Mouse (Mus musculus) kidney, embryonic 14.5 days (tissue): ENCODE results near the gene Agtrap. TPM values are rescaled to one million over a fixed set of nuclear protein-coding genes. Genes with fewer than 3 reads are reported as not detected.

Experiments
- ATAC-seq: fragments of 200-750 bp; cut with Nextera tagmentation; 2 replicates; pipeline ENCODE4 v1.8.0; 2017; ENCODE audit warnings: moderate number of reproducible peaks, mild to moderate bottlenecking, moderate TSS enrichment, moderate library complexity; ENCODE audit not compliant: low FRiP score, low TSS enrichment
- H3K27ac ChIP-seq: fragments of 300-500 bp; sonication (generic); 2 replicates; pipeline ENCODE4 v1.5.1; 2014; ENCODE audit warnings: low read depth, mild to moderate bottlenecking, low read length, moderate library complexity, mixed read lengths
- H3K27me3 ChIP-seq: fragments of 300-500 bp; sonication (generic); 2 replicates; pipeline ENCODE4 v1.6.1; 2014; ENCODE audit warnings: mild to moderate bottlenecking, low read length; ENCODE audit not compliant: control insufficient read depth, insufficient read depth
- H3K36me3 ChIP-seq: fragments of 300-500 bp; sonication (generic); 2 replicates; pipeline ENCODE4 v1.6.1; 2014; ENCODE audit warnings: low read length, mixed read lengths; ENCODE audit not compliant: control insufficient read depth, insufficient read depth
- H3K4me1 ChIP-seq: fragments of 300-500 bp; sonication (generic); 2 replicates; pipeline ENCODE4 v1.6.1; 2014; ENCODE audit warnings: low read length, mixed read lengths; ENCODE audit not compliant: control insufficient read depth, insufficient read depth
- H3K4me2 ChIP-seq: fragments of 300-500 bp; sonication (generic); replicated peaks from 2 replicates; pipeline ENCODE4 v1.6.1; 2014; ENCODE audit warnings: low read depth, mild to moderate bottlenecking, low read length
- H3K4me3 ChIP-seq: fragments of 300-500 bp; sonication (generic); 2 replicates; pipeline ENCODE4 v1.5.1; 2014; ENCODE audit warnings: mild to moderate bottlenecking, low read length
- H3K9ac ChIP-seq: fragments of 300-500 bp; sonication (generic); 2 replicates; pipeline ENCODE4 v1.6.1; 2014; ENCODE audit warnings: low read depth, mild to moderate bottlenecking, low read length, moderate library complexity
- H3K9me3 ChIP-seq: fragments of 300-500 bp; sonication (generic); 2 replicates; pipeline ENCODE4 v1.6.1; 2016; ENCODE audit warnings: low read length; ENCODE audit not compliant: control insufficient read depth
- WGBS: fragments of 180-500 bp; shearing (Covaris S2); extraction: QIAGEN DNeasy Blood & Tissue Kit; methylation state at CpG from one replicate; pipeline ENCODE4 v1.1.7; 2014; 5-methylcytosine and 5-hydroxymethylcytosine counted together
- polyA plus RNA-seq: library from polyadenylated mRNA; unstranded; fragments of >200 nt; fragmentation: Nextera tagmentation; extraction: Ambion mirVana; gene quantifications from 2 replicates; pipeline ENCODE4 v1.2.1, GENCODE M21; 2014

The Agtrap gene
- polyA plus RNA-seq, 1 experiment from 2014 or later = 22.8 TPM

DNA sequence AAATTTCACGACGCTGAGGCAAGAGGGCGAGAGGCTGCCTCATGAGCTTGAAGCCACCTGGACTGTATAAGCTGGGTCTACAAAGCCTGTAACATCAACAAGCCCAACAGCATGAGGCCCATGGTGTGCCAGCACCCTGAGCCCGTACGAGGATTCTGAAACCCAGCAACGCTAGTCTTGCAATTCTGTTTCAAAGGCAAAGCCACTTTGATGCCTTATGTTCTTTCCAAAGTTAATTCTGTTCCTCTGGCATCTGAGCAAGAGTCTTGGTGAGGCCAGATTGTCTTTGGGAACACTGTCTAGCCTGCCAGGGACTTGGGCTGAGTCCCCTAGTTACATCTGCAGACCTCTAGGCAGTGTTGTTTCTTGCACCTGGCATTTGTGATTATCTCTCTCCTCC lies 28.8 kb downstream of the Agtrap start:
- Histone ChIP-seq H3K9me3 (no peaks in the 10 kb centered on the region), H3K4me2 (no peak overlapping the region), H3K4me1 (no peaks in the 10 kb centered on the region), H3K9ac (no peak overlapping the region), H3K4me3 (no peak overlapping the region), H3K27ac (no peak overlapping the region), H3K36me3 (peaks cover 42% of the 10 kb centered on the region), H3K27me3 (no peaks in the 10 kb centered on the region)
- whole genome bisulfite sequencing = 94% methylated on average over 6 of the region's 6 CpGs
- ATAC-seq = no peak

DNA sequence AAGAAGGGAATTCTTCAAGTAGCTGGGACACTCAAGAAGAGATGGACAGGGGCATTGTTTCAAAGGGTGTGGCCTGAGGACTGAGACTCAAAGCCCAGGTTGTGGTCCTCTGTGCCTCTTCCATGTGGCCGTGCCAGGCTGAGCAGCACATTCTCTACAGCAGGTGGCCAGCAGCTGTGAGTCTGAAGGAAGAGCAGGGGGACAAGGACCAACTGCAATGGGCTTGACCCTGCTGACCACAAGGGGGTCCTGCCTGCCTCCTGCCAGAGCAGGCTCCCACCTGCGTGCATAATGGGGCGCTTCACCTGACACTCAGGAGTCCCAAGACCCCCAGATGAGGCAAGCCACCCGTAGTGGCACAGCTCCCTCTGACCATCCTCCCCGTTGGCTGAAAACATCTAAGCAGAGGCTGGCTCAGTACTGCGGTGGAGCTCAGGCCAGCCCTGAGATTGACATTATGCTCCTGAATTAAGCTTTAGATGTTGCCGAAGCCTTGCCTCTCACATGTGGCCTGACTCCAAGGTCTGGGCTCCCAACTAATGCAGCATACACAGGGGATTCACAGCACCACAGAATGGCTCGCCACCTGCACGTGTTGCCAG lies 29.5 kb downstream of the Agtrap start:
- Histone ChIP-seq H3K27ac (no peak overlapping the region), H3K4me3 (no peak overlapping the region), H3K9ac (no peak overlapping the region), H3K27me3 (no peaks in the 10 kb centered on the region), H3K4me1 (no peaks in the 10 kb centered on the region), H3K9me3 (no peaks in the 10 kb centered on the region), H3K4me2 (no peak overlapping the region), H3K36me3 (peaks cover 49% of the 10 kb centered on the region)
- WGBS = 90% methylated on average over 9 of the region's 9 CpGs
- no peak for ATAC-seq

GRCm38 (mm10) chr4:148057661-148058209 lies 30.1 kb downstream of the Agtrap start:
- Histone ChIP-seq H3K4me2 (no peak overlapping the region), H3K27ac (no peak overlapping the region), H3K4me3 (no peak overlapping the region), H3K27me3 (no peaks in the 10 kb centered on the region), H3K9me3 (no peaks in the 10 kb centered on the region), H3K36me3 (peaks cover 55% of the 10 kb centered on the region), H3K9ac (no peak overlapping the region), H3K4me1 (no peaks in the 10 kb centered on the region)
- 73% methylated on average over 5 of the region's 5 CpGs for WGBS
- no peak for ATAC-seq

DNA sequence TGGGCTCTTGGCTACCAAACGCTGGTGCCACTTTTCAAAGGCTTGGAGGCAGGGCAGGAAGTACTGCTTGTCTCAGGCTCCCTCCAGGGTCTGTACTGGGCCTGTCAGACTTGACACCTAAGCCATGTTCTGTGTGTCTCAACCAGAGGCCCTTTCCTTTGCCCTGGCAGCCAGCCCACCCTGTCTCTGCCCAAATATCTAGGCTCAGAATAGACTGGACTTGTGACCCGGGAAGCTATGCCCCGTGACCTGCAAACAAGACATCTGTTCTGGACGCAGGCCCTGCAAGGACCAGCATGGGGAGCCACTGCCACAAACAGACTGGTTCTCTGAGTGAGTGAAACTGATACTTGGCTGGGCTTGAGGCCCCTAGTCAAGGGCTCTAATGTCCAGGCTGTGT lies 31.0 kb downstream of the Agtrap start:
- no peak for ATAC-seq
- Histone ChIP-seq H3K36me3 (peaks cover 64% of the 10 kb centered on the region), H3K9me3 (no peaks in the 10 kb centered on the region), H3K27ac (no peak overlapping the region), H3K4me1 (no peaks in the 10 kb centered on the region), H3K9ac (no peak overlapping the region), H3K4me2 (no peak overlapping the region), H3K4me3 (no peak overlapping the region), H3K27me3 (no peaks in the 10 kb centered on the region)
- WGBS = 63% methylated on average over 4 of the region's 4 CpGs

- H3K27ac ChIP-seq = no peak overlapping the region
- H3K4me1 ChIP-seq = no peaks in the 10 kb centered on the region
- ATAC-seq = no peak
- no peak overlapping the region for H3K4me3 ChIP-seq
- peaks cover 70% of the 10 kb centered on the region for H3K36me3 ChIP-seq
- no peaks in the 10 kb centered on the region for H3K27me3 ChIP-seq
- H3K9ac ChIP-seq = no peak overlapping the region
- WGBS = 77% methylated on average over 7 of the region's 7 CpGs
- H3K9me3 ChIP-seq = no peaks in the 10 kb centered on the region
- no peak overlapping the region for H3K4me2 ChIP-seq
Measured at GRCm38 (mm10) chr4:148056246-148056645, 31.6 kb downstream of the Agtrap start.

DNA sequence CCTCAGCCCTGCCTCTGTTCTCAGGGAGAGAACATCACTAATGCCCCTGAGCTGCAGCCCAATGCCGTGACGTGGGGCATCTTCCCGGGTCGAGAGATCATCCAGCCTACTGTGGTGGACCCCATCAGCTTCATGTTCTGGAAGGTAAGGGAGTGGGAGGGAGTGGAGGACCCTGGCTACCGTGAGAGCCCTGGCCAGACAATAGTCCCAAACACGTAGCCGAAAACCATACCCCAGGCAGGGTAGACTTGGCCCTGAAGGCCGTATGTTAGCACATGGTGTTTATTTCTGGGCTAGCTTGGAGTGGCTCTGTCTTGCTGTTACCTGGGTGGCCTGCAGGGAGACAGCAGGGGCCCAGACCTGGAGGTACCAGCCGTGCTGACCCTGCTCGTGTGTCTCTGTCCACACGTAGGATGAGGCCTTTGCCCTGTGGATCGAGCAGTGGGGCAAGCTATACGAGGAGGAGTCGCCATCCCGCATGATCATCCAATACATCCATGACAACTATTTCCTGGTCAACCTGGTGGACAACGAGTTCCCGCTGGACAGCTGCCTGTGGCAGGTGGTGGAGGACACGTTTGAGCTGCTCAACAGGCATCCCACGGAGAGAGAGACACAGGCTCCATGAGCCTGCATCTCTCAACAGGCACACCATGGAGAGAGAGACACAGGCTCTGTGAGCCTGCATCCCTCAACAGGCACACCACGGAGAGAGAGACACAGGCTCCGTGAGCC lies 32.7 kb downstream of the Agtrap start:
- no peak overlapping the region for H3K27ac ChIP-seq
- no peak for ATAC-seq
- H3K4me2 ChIP-seq = no peak overlapping the region
- peaks cover 76% of the 10 kb centered on the region for H3K36me3 ChIP-seq
- H3K9ac ChIP-seq = no peak overlapping the region
- H3K27me3 ChIP-seq = no peaks in the 10 kb centered on the region
- H3K4me1 ChIP-seq = no peaks in the 10 kb centered on the region
- H3K9me3 ChIP-seq = no peaks in the 10 kb centered on the region
- WGBS = 87% methylated on average over 21 of the region's 21 CpGs
- H3K4me3 ChIP-seq = no peak overlapping the region

DNA sequence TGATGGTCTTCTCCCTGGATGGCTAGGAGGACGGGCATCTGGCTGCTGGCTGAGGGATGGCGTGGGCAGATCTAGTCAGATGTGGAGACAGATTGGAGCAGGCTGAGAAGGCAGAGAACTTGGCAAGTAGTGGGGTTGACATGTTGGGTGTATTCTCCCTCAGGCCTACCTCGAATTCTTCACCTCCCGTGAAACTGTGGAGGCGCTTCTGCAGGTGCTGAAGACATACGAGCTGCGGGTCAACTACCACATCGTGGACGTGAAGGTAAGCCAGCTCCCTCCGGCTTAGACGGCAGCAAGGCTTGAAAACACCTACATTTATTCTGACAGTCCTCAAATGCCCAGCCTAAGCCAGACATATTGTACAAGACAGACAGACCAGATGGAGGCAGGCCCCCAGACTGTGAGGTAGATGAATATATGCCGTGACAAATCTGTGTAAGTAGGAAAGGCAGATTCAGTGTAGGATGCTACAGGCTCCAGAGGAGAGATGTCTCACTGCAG lies 34.4 kb downstream of the Agtrap start:
- Histone ChIP-seq H3K9ac (no peak overlapping the region), H3K4me1 (no peaks in the 10 kb centered on the region), H3K27me3 (no peaks in the 10 kb centered on the region), H3K36me3 (peaks cover 79% of the 10 kb centered on the region), H3K27ac (no peak overlapping the region), H3K4me3 (no peak overlapping the region), H3K4me2 (no peak overlapping the region), H3K9me3 (no peaks in the 10 kb centered on the region)
- 93% methylated on average over 12 of the region's 12 CpGs for WGBS
- ATAC-seq = no peak

- Histone ChIP-seq H3K4me1 (no peaks in the 10 kb centered on the region), H3K4me2 (no peak overlapping the region), H3K9me3 (no peaks in the 10 kb centered on the region), H3K4me3 (no peak overlapping the region), H3K27me3 (no peaks in the 10 kb centered on the region), H3K27ac (no peak overlapping the region), H3K9ac (no peak overlapping the region), H3K36me3 (peaks cover 80% of the 10 kb centered on the region)
- 92% methylated on average over 2 of the region's 2 CpGs for WGBS
- no peak for ATAC-seq
Measured at GRCm38 (mm10) chr4:148052976-148053375, 34.9 kb downstream of the Agtrap start.

GRCm38 (mm10) chr4:148051886-148052285 lies 35.9 kb downstream of the Agtrap start:
- no peak overlapping the region for H3K4me2 ChIP-seq
- WGBS = 89% methylated on average over 11 of the region's 11 CpGs
- H3K27ac ChIP-seq = no peak overlapping the region
- H3K9ac ChIP-seq = no peak overlapping the region
- no peak overlapping the region for H3K4me3 ChIP-seq
- H3K9me3 ChIP-seq = no peaks in the 10 kb centered on the region
- no peaks in the 10 kb centered on the region for H3K27me3 ChIP-seq
- no peaks in the 10 kb centered on the region for H3K4me1 ChIP-seq
- H3K36me3 ChIP-seq = peaks cover 73% of the 10 kb centered on the region
- ATAC-seq = no peak
